Mouse (Mus musculus): ENCODE measurements around the gene Fam185a. TPM values are rescaled to one million over a fixed set of nuclear protein-coding genes. Genes with fewer than 3 reads are reported as not detected.

Gene Fam185a
- polyA plus RNA-seq, 1 experiment from 2014 or later, result 5.0 TPM

DNA sequence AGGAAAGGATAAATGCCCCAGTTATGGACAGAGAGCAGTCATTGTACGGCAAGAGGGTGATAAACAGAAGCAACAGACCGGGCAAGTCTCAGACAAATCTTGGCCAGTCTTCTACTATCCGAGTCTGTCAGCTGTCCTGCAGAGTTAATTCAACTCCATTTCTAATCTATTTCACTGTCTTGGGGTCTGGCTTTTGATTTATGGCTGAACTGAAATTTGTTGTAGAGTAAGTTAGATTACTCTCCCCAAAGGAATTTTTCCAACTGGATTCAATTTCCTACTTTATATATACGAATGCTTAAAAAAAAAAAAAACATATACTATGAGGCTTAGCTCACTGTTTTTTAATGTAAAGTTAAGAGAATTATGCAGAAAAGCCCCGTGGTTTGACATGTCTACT is 62.0 kb downstream of the Fam185a start:
- WGBS, result 88% methylated on average over 5 of the region's 5 CpGs
- Histone ChIP-seq H3K4me1 (replicated peaks) (peaks cover 10% of the 10 kb centered on the region), H3K9ac (replicated peaks) (no peak overlapping the region), H3K27ac (no peak overlapping the region), H3K9me3 (no peaks in the 10 kb centered on the region), H3K27me3 (no peaks in the 10 kb centered on the region), H3K36me3 (no peaks in the 10 kb centered on the region), H3K4me2 (replicated peaks) (no peak overlapping the region), H3K4me3 (replicated peaks) (no peak overlapping the region)
- ATAC-seq, result no peak

DNA sequence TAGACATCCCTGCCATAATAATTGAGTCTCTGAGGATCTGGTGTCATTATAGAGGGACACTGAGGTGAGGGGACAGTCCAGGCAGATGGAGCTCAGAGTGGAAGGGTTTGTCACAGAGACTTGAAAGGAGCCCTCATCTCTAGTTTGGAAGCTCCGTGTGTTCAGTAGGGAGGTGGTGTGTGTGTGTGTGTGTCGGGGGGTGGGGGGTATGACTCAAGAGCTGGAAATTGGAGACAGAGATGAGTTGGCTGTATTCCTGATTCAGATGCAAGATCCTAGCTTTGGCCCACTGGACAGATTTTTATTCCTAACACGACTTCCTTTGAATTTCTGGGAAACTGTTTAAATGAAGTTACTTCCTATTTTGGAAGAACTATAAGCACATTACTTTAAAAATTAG is 62.5 kb downstream of the Fam185a start:
- no peak overlapping the region for H3K27ac ChIP-seq
- H3K27me3 ChIP-seq, result no peaks in the 10 kb centered on the region
- ATAC-seq, result no peak
- H3K36me3 ChIP-seq, result no peaks in the 10 kb centered on the region
- H3K9ac ChIP-seq (replicated peaks), result no peak overlapping the region
- peaks cover 9% of the 10 kb centered on the region for H3K4me1 ChIP-seq (replicated peaks)
- H3K4me2 ChIP-seq (replicated peaks), result no peak overlapping the region
- no peak overlapping the region for H3K4me3 ChIP-seq (replicated peaks)
- 96% methylated on average over 3 of the region's 3 CpGs for WGBS
- H3K9me3 ChIP-seq, result no peaks in the 10 kb centered on the region

- H3K27ac ChIP-seq, result no peak overlapping the region
- WGBS, result 87% methylated on average over 3 of the region's 3 CpGs
- H3K4me3 ChIP-seq (replicated peaks), result no peak overlapping the region
- H3K4me2 ChIP-seq (replicated peaks), result no peak overlapping the region
- no peaks in the 10 kb centered on the region for H3K36me3 ChIP-seq
- no peaks in the 10 kb centered on the region for H3K27me3 ChIP-seq
- ATAC-seq, result no peak
- H3K4me1 ChIP-seq (replicated peaks), result peaks cover 5% of the 10 kb centered on the region; the same call in 1 of the 2 replicates
- no peaks in the 10 kb centered on the region for H3K9me3 ChIP-seq
- no peak overlapping the region for H3K9ac ChIP-seq (replicated peaks)
Measured at GRCm38 (mm10) chr5:21487716-21488115, 63.0 kb downstream of the Fam185a start.

DNA sequence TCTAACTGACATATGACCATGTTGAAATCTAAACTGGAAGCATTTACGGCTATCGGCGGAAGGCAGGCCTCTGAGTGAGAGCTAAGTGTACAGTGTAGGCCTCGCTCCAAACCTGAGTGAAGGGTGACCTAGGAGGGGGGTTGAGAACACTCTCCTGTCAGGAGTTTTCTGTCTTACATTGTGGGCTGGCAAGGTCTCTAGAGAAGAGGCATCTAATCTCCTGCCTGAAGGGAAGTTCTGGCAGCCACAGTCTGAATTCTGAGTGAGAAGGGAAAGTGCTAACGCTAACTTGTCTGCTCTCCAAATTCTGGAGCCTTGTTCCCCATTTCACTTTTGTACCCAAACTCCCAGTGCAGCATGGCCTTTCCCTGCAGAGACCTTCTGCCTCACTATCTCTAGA is 63.7 kb downstream of the Fam185a start:
- no peaks in the 10 kb centered on the region for H3K27me3 ChIP-seq
- no peaks in the 10 kb centered on the region for H3K9me3 ChIP-seq
- 95% methylated on average over 5 of the region's 5 CpGs for WGBS
- no peak overlapping the region for H3K27ac ChIP-seq
- H3K36me3 ChIP-seq, result no peaks in the 10 kb centered on the region
- H3K4me1 ChIP-seq (replicated peaks), result no peaks in the 10 kb centered on the region
- H3K4me3 ChIP-seq (replicated peaks), result no peak overlapping the region
- H3K9ac ChIP-seq (replicated peaks), result no peak overlapping the region
- no peak for ATAC-seq
- no peak overlapping the region for H3K4me2 ChIP-seq (replicated peaks)

GRCm38 (mm10) chr5:21489135-21489534 is 64.4 kb downstream of the Fam185a start:
- ATAC-seq, result no peak
- 67% methylated on average over 4 of the region's 4 CpGs for WGBS
- Histone ChIP-seq H3K36me3 (no peaks in the 10 kb centered on the region), H3K27ac (no peak overlapping the region), H3K4me1 (replicated peaks) (no peaks in the 10 kb centered on the region), H3K4me3 (replicated peaks) (no peak overlapping the region), H3K4me2 (replicated peaks) (no peak overlapping the region), H3K27me3 (no peaks in the 10 kb centered on the region), H3K9ac (replicated peaks) (no peak overlapping the region), H3K9me3 (no peaks in the 10 kb centered on the region)

GRCm38 (mm10) chr5:21491469-21491868 is 66.7 kb downstream of the Fam185a start:
- Histone ChIP-seq H3K4me3 (replicated peaks) (no peak overlapping the region), H3K27ac (no peak overlapping the region), H3K9ac (replicated peaks) (no peak overlapping the region), H3K4me1 (replicated peaks) (no peaks in the 10 kb centered on the region), H3K4me2 (replicated peaks) (no peak overlapping the region), H3K36me3 (no peaks in the 10 kb centered on the region), H3K27me3 (no peaks in the 10 kb centered on the region), H3K9me3 (no peaks in the 10 kb centered on the region)
- WGBS, result 38% methylated on average over 2 of the region's 2 CpGs
- 0 out of 2 replicates have a peak, but pooled peaks have one; percentile 30 for ATAC-seq

- Histone ChIP-seq H3K9me3 (no peaks in the 10 kb centered on the region), H3K36me3 (no peaks in the 10 kb centered on the region)
- no peak for ATAC-seq
Measured at GRCm38 (mm10) chr5:21492213-21492612, 67.5 kb downstream of the Fam185a start.

GRCm38 (mm10) chr5:21493294-21493999 is 68.7 kb downstream of the Fam185a start:
- Histone ChIP-seq H3K27me3 (no peaks in the 10 kb centered on the region), H3K4me2 (replicated peaks) (no peak overlapping the region), H3K36me3 (no peaks in the 10 kb centered on the region), H3K27ac (no peak overlapping the region), H3K9me3 (no peaks in the 10 kb centered on the region), H3K4me3 (replicated peaks) (no peak overlapping the region), H3K9ac (replicated peaks) (no peak overlapping the region), H3K4me1 (replicated peaks) (no peaks in the 10 kb centered on the region)
- ATAC-seq, result no peak
- 90% methylated on average over 8 of the region's 8 CpGs for WGBS

More at GRCm38 (mm10) chr5:21492213-21492612, 67.5 kb downstream of the Fam185a start:
- no peak overlapping the region for H3K27ac ChIP-seq
- H3K4me1 ChIP-seq (replicated peaks), result no peaks in the 10 kb centered on the region
- H3K27me3 ChIP-seq, result no peaks in the 10 kb centered on the region
- 79% methylated on average over 3 of the region's 3 CpGs for WGBS
- no peak overlapping the region for H3K9ac ChIP-seq (replicated peaks)
- H3K4me3 ChIP-seq (replicated peaks), result no peak overlapping the region
- H3K4me2 ChIP-seq (replicated peaks), result no peak overlapping the region

- Histone ChIP-seq H3K27ac (no peak overlapping the region), H3K4me1 (replicated peaks) (no peaks in the 10 kb centered on the region), H3K27me3 (no peaks in the 10 kb centered on the region), H3K36me3 (no peaks in the 10 kb centered on the region), H3K9me3 (no peaks in the 10 kb centered on the region), H3K4me2 (replicated peaks) (no peak overlapping the region), H3K9ac (replicated peaks) (no peak overlapping the region), H3K4me3 (replicated peaks) (no peak overlapping the region)
- ATAC-seq, result no peak
- 63% methylated on average over 3 of the region's 3 CpGs for WGBS
Measured at GRCm38 (mm10) chr5:21494781-21495180, 70.0 kb downstream of the Fam185a start.

DNA sequence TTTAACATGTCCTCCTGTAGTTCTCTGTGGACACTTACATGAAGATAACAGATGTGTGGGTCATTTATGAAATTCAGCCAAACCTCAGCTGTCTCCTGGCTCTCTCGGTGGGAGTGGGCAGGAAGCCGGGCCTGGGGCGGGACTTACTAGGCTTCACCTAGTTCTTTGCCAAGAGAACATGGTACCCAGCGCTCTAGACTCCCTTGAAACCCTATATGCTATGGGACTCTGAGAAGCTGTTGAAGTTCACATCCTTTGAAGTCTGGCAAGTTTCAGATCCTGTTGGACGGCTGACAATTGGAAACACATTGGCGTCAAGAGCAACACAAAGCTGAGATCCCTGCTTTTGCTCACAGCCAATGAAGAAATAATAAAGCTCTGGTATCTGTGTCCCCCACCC is 71.6 kb downstream of the Fam185a start:
- Histone ChIP-seq H3K27ac (no peak overlapping the region), H3K36me3 (no peaks in the 10 kb centered on the region), H3K9ac (replicated peaks) (no peak overlapping the region), H3K27me3 (no peaks in the 10 kb centered on the region), H3K4me2 (replicated peaks) (no peak overlapping the region), H3K4me3 (replicated peaks) (no peak overlapping the region), H3K9me3 (no peaks in the 10 kb centered on the region), H3K4me1 (replicated peaks) (no peaks in the 10 kb centered on the region)
- ATAC-seq, result no peak
- WGBS, result 89% methylated on average over 6 of the region's 6 CpGs

DNA sequence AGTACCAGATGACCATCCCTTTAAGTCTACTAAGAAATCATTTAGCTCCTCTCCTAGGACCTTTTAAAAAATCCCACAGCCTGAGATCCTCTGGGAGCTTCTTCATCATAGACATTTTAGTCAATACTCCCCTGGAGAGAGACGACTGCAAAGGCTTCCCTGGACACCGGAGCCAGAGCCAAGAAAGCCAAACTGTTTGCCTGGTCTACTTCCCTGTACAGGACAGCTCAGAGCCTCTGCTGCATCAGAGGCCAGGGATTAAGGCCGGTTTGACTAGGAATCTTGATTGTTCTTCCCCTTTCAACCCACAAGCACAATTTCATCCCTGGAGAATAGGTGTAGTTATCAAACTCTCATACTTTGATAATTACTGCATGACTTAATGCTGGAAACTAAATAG is 72.1 kb downstream of the Fam185a start:
- Histone ChIP-seq H3K27ac (no peak overlapping the region), H3K9me3 (no peaks in the 10 kb centered on the region), H3K27me3 (no peaks in the 10 kb centered on the region), H3K9ac (replicated peaks) (no peak overlapping the region), H3K4me3 (replicated peaks) (no peak overlapping the region), H3K4me2 (replicated peaks) (no peak overlapping the region), H3K36me3 (no peaks in the 10 kb centered on the region), H3K4me1 (replicated peaks) (no peaks in the 10 kb centered on the region)
- 57% methylated on average over 3 of the region's 3 CpGs for WGBS
- ATAC-seq, result no peak

DNA sequence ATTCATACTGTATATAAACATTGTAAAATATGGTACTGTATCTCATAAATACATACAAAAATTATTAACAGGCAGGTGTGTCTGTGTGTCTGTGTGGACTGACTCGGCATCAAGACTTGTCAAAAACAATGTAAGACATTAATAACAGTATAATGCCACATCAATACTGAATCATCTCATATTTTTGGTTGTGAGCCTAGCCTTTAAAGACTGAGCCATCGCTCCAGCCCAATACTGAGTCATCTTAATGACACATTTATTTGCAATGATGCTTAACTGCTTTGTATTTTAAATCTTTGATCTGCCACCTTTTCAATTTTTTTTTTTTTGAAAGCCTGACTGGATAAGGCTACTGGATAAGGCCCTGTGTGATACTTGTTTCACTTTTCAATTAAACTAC is 73.7 kb downstream of the Fam185a start:
- no peak for ATAC-seq
- Histone ChIP-seq H3K36me3 (no peaks in the 10 kb centered on the region), H3K9ac (replicated peaks) (no peak overlapping the region), H3K4me2 (replicated peaks) (no peak overlapping the region), H3K9me3 (no peaks in the 10 kb centered on the region), H3K4me1 (replicated peaks) (no peaks in the 10 kb centered on the region), H3K27me3 (no peaks in the 10 kb centered on the region), H3K4me3 (replicated peaks) (no peak overlapping the region), H3K27ac (no peak overlapping the region)
- 91% methylated on average over 2 of the region's 2 CpGs for WGBS

DNA sequence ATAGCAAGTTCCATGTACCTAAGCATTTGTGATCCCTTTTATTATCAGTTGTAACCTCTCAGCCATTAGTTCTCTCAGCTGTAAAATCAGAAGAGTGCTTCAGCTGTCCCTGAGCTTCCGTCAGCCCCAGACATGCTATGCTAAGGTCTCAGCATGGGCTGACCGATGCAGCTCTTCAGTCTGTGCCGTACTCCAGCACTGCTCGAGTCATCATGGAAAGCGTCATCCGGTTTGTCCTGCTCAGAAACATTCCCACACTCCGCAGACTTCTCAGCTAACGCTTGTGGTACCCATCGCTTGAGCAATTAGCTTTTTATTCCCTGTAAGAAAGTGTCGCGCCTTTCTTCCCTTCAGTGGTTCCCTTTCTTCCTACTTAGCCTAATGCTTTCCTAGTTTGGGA is 74.2 kb downstream of the Fam185a start:
- H3K36me3 ChIP-seq, result no peaks in the 10 kb centered on the region
- H3K27me3 ChIP-seq, result no peaks in the 10 kb centered on the region
- H3K4me1 ChIP-seq (replicated peaks), result no peaks in the 10 kb centered on the region
- no peak for ATAC-seq
- H3K9me3 ChIP-seq, result no peaks in the 10 kb centered on the region
- H3K4me3 ChIP-seq (replicated peaks), result no peak overlapping the region
- WGBS, result 75% methylated on average over 11 of the region's 11 CpGs
- no peak overlapping the region for H3K27ac ChIP-seq
- H3K9ac ChIP-seq (replicated peaks), result no peak overlapping the region
- H3K4me2 ChIP-seq (replicated peaks), result no peak overlapping the region
